Mouse (Mus musculus) T-helper 2 cell (primary cell): ENCODE measurements around the gene Rapgef3.

Experiments
- in situ Hi-C: fragments of 300-600 bp; cut with MboI, MseI; formaldehyde crosslinking; loops from one replicate; pipeline ENCODE4 v1.15.1; 2025; ENCODE audit warnings: high pct_unique_total_duplicates

The Rapgef3 gene

GRCm38 (mm10) chr15:97776514-97776913 lies 8.7 kb upstream of the Rapgef3 start:
- in situ Hi-C loops: no loop called here

GRCm38 (mm10) chr15:97773961-97774370 lies 6.2 kb upstream of the Rapgef3 start:
- in situ Hi-C loops: no loop called here

- in situ Hi-C loops: no loop called here
Observed at GRCm38 (mm10) chr15:97773108-97773507, 5.3 kb upstream of the Rapgef3 start.

DNA sequence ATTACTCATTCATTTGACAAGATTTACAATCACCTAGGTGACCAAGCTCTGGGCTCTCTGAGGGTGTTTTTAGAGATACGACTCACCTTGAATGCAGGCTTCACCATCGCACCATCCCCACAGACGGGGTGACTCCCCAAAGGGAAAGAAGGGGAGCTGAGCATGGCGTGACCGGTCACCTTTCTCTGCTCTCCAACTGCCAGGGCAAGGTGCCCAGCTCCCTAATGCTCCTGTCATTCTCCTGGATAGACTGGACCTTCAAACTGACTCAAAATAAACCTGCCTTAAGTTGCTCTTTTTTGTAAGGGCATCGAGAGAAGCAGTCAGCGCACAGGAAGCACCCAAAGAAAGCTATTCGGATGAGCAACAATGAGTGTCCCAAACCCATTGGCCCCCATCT lies 2.5 kb upstream of the Rapgef3 start:
- in situ Hi-C loops: no loop called here

DNA sequence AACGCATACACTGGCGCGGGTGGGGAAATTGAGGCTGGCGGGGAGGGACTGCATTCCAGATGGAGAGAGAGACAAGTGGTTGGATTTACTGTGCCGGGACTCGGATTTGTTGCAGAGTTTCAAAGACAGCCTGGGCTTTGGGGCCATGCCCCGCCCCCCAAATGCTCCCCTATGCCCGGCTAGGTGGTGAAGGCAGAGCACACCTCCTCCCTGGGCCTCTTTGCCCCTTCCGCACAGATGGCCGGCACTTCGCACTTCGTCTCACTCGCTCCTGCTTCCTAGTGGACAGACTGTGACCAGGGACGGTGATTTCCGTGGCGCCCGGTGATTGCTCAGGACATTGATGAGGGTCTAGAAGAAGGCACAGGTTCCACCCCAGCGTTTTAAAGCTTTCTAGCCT lies 420 bp upstream of the Rapgef3 start:
- in situ Hi-C loops: no loop called here

GRCm38 (mm10) chr15:97766594-97767279 lies 1.0 kb downstream of the Rapgef3 start:
- in situ Hi-C loops: no loop called here

DNA sequence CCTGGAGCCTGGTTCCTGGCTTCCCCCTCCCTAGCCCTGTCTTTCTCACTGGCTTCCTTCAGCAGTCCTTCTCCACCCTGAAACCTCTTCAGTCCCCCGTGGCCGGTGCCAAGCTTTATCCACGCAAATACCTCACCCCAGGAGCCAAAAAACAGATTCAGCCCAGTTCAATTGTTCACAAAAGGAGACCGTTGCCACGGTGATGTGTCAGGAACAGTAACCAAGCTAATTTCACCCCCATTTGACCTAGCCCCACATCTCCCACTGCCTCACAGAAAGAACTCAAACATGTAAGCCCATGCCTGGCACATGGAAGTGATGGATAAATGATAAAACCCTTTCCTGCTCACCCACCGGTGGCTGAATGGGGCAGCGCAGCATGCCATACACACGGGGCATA lies 1.6 kb downstream of the Rapgef3 start:
- in situ Hi-C loops: no loop called here

GRCm38 (mm10) chr15:97765090-97765794 lies 2.5 kb downstream of the Rapgef3 start:
- in situ Hi-C loops: no loop called here

- in situ Hi-C loops: no loop called here
Observed at GRCm38 (mm10) chr15:97764532-97764931, 3.2 kb downstream of the Rapgef3 start.

GRCm38 (mm10) chr15:97763256-97764049 lies 4.3 kb downstream of the Rapgef3 start:
- in situ Hi-C loops: no loop called here

DNA sequence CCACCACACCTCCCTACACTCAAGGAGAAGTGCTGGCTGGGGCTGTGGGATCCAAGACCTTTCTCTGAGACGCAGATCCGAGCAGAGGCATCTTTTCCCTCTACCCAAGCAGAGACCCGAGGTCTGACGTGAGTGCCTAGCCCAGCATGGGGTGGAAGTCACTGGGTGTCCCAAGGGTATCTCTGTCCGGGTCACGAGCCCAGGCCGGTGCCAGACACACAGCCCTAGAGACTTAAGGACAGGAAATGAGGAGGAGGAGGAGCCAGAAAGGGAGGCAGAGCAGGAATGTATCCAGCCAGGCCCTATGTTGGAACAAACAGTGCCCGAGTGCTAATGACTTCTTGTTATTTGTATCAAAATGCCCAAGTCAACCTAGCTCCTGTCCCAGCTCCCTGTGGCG lies 5.0 kb downstream of the Rapgef3 start:
- in situ Hi-C loops: no loop called here

- in situ Hi-C loops: no loop called here
Observed at GRCm38 (mm10) chr15:97761438-97761837, 6.3 kb downstream of the Rapgef3 start.

GRCm38 (mm10) chr15:97760952-97761351 lies 6.8 kb downstream of the Rapgef3 start:
- in situ Hi-C loops: no loop called here

GRCm38 (mm10) chr15:97760006-97760405 lies 7.8 kb downstream of the Rapgef3 start:
- in situ Hi-C loops: no loop called here

- in situ Hi-C loops: no loop called here
Observed at GRCm38 (mm10) chr15:97755361-97755760, 12.4 kb downstream of the Rapgef3 start.

DNA sequence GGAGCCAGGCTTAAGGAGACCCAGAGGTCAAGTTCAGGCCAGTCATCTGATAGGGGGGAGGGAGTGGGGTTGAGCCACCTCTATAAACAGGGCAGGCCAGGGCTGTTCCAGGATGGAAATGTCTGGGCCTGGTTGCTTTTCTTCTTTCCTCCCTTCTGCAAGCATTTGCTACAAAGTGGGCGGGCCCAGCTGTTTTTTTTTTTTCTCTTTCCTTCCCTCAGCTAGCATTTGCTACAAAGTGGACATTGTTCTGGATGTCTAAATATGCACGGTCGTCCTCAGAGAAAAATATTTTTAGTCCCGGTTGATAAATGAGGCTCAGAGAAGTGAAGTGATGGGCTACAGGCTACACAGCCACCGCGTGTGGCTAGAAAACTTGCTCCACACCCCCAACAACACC lies 13.3 kb downstream of the Rapgef3 start:
- in situ Hi-C loops: no loop called here

DNA sequence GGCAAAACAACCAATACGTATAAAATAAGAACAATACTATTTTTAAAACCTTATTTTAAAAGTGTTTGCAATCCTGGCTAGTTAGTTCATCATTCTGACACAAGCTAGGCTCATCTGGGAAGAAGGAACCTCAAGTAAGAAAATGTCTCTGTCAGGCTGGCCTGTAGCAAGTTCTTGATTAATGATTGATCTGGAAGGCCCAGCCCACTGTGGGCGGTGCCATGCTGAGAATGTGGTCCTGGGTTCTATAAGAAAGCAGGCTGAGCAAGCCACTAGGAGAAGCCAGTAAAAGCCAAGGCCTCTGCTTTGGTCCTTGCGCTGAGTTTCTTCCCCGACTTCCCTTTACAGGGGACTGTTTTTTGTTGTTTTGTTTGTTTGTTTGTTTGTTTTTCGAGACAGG lies 15.3 kb downstream of the Rapgef3 start:
- in situ Hi-C loops: no loop called here

GRCm38 (mm10) chr15:97751676-97752075 lies 16.1 kb downstream of the Rapgef3 start:
- in situ Hi-C loops: no loop called here

DNA sequence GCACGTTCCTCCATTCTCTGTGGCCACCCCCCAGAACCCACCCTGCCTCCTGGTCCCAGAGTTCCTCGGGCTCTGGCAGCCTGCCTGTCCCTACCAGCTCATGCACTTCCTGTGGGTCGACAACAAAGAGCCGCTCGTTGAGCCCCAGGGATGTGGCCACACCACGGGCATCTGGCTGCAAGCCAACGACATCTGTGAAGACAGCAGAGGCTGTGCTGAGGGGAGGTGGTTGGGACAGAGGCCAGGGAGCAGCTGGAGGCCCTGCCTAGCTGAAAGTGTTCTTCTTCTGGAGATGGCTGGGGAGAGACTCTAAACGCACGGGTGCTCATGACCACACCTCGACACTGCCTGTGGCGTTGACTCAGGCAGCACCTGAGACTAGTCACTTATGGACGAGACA lies 17.1 kb downstream of the Rapgef3 start:
- in situ Hi-C loops: no loop called here

DNA sequence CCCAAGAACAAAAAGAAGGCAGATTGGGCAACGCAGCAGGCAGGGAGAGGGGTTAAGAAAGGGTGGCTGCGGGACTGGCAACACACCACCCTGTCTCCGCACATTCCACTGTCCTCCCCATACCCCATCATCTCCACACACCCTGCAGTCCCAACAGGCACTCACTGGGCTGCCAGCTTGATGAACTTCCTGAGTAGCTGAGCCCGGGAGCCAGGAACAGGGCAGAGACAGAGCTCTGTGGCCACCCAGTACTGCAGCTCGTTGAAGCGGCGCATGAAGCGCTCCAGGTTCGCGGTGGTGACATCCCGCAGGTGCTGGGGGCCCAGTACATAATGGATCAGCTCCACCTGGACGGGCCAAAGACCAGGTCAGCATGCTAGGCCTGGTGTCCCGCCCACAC lies 17.9 kb downstream of the Rapgef3 start:
- in situ Hi-C loops: no loop called here

DNA sequence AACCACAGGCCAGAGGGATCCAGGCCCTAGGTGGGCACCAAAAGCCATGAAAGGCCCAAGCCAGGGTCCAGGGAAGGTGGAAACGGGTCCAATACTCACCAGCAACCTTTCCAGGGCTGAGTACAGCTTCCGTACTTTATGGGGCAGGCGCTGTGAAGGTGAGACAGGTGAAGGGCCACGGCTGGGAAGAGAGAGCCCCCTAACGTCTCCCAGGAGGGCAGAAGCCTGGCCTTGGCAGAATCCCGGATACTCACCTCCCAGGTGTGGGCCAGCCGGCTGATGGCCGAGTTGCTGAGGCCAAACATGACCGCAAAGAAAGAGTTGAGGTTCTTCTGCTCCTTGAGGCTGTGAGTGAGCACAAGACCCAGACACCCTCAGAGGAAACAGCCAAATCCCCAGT lies 18.4 kb downstream of the Rapgef3 start:
- in situ Hi-C loops: no loop called here

DNA sequence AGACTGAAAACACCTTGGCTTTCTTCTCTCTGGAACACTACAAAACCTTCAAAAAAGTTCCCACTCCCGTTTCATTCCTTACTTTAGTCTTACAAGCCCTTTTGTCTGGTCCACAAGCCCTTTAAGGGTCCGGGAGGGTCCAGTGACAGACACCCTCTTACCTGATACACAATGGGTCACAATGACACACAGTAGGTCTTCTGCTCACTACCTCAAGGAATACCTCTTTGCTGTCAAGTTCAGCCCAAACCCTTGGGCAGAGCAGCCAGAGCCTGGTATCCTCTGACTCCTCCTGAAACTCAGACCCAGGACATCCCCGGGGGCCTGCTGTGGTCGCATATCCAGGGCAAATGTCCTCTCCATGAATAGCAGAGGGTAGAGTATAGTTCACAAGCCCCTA lies 18.8 kb downstream of the Rapgef3 start:
- in situ Hi-C loops: no loop called here

GRCm38 (mm10) chr15:97748309-97748708 lies 19.5 kb downstream of the Rapgef3 start:
- in situ Hi-C loops: no loop called here
